Mouse (Mus musculus): ENCODE results near the gene Aifm2.

The Aifm2 gene

GRCm38 (mm10) chr10:61715996-61716864, 1.2 kb downstream of the Aifm2 start:
- no peak for DNase-seq (ENCODE audit: low read depth, low spot score)

GRCm38 (mm10) chr10:61717406-61718296, 2.6 kb downstream of the Aifm2 start:
- DNase-seq (ENCODE audit: low read depth, low spot score), result no peak

- no peak for DNase-seq (ENCODE audit: low read depth, low spot score)
Observed at GRCm38 (mm10) chr10:61720331-61720730, 5.3 kb downstream of the Aifm2 start.

- DNase-seq (ENCODE audit: low read depth, low spot score), result no peak
Observed at GRCm38 (mm10) chr10:61722215-61722614, 7.2 kb downstream of the Aifm2 start.

GRCm38 (mm10) chr10:61723271-61723670, 8.2 kb downstream of the Aifm2 start:
- DNase-seq (ENCODE audit: low read depth, low spot score), result no peak

GRCm38 (mm10) chr10:61729181-61729580, 14.1 kb downstream of the Aifm2 start:
- DNase-seq (ENCODE audit: low read depth, low spot score), result no peak

- DNase-seq (ENCODE audit: low read depth, low spot score), result no peak
Observed at GRCm38 (mm10) chr10:61730171-61730570, 15.1 kb downstream of the Aifm2 start.

GRCm38 (mm10) chr10:61734377-61734776, 19.3 kb downstream of the Aifm2 start:
- peak; percentile 41 for DNase-seq (ENCODE audit: low read depth, low spot score)

GRCm38 (mm10) chr10:61736671-61737078, 21.6 kb downstream of the Aifm2 start:
- DNase-seq (ENCODE audit: low read depth, low spot score), result no peak

GRCm38 (mm10) chr10:61737537-61737936, 22.5 kb downstream of the Aifm2 start:
- DNase-seq (ENCODE audit: low read depth, low spot score), result no peak

- DNase-seq (ENCODE audit: low read depth, low spot score), result no peak
Observed at GRCm38 (mm10) chr10:61738126-61738525, 23.1 kb downstream of the Aifm2 start.

GRCm38 (mm10) chr10:61741306-61741705, 26.2 kb downstream of the Aifm2 start:
- no peak for DNase-seq (ENCODE audit: low read depth, low spot score)

GRCm38 (mm10) chr10:61741873-61742272, 26.8 kb downstream of the Aifm2 start:
- DNase-seq (ENCODE audit: low read depth, low spot score), result no peak

- DNase-seq (ENCODE audit: low read depth, low spot score), result no peak
Observed at GRCm38 (mm10) chr10:61742336-61742735, 27.3 kb downstream of the Aifm2 start.

- DNase-seq (ENCODE audit: low read depth, low spot score), result peak; percentile 44
Observed at GRCm38 (mm10) chr10:61745133-61745532, 30.1 kb downstream of the Aifm2 start.

- DNase-seq (ENCODE audit: low read depth, low spot score), result no peak
Observed at GRCm38 (mm10) chr10:61747302-61747701, 32.2 kb downstream of the Aifm2 start.

- no peak for DNase-seq (ENCODE audit: low read depth, low spot score)
Observed at GRCm38 (mm10) chr10:61750014-61750413, 35.0 kb downstream of the Aifm2 start.

GRCm38 (mm10) chr10:61751534-61752219, 36.6 kb downstream of the Aifm2 start:
- DNase-seq (ENCODE audit: low read depth, low spot score), result no peak

- DNase-seq (ENCODE audit: low read depth, low spot score), result no peak
Observed at GRCm38 (mm10) chr10:61753071-61753470, 38.0 kb downstream of the Aifm2 start.

- no peak for DNase-seq (ENCODE audit: low read depth, low spot score)
Observed at GRCm38 (mm10) chr10:61757022-61757421, 42.0 kb downstream of the Aifm2 start.

- no peak for DNase-seq (ENCODE audit: low read depth, low spot score)
Observed at GRCm38 (mm10) chr10:61758904-61759303, 43.8 kb downstream of the Aifm2 start.

- DNase-seq (ENCODE audit: low read depth, low spot score), result peak; percentile 60
Observed at GRCm38 (mm10) chr10:61759869-61760268, 44.8 kb downstream of the Aifm2 start.

Measured in mesoderm, embryonic 11.5 days (tissue).